Mouse (Mus musculus): Measurements from ENCODE around the gene Dab2ip. TPM values are rescaled to one million over a fixed set of nuclear protein-coding genes. Genes with fewer than 3 reads are reported as not detected.

Dab2ip gene
- polyA plus RNA-seq, 1 experiment, result 73.9 TPM

DNA sequence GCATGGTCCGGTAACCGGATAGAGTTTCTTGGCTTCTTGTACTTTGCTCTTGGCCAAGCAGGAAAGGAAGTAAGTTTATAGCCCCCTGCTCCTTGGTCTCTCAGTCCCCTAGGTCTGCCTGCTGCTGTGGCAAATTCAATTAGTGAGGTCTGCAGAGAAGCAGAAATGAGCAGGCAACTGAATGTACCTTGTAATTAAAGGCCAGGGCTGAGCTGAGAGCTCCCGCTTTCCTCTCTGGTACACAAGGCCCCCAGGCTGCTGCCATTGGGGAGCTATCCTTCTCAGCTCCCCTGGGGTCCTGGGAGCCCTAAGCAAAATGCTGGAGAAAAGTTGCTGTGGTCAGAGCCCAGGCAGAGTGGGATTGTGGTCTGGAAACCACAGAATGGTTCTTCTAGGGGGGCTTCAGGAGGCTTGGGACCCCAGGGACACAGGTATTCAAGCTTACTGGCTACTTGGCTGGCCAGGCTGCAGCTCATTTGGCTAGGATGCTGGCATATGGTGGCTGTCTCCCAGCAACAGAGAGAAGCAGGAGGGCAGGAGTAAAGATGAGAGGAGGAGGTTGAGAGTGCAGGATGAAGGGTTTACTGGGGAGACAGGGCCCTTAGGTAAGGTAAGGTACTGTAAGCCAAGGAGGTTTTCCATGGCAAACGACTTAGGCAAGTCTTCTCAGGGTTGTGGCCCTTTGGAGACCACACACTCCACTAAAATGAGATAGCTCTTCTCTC, 922 bp downstream of the Dab2ip start:
- DNase-seq (ENCODE audit: extremely low spot score in 1 of 2, low spot score in 1 of 2), result no peak

DNA sequence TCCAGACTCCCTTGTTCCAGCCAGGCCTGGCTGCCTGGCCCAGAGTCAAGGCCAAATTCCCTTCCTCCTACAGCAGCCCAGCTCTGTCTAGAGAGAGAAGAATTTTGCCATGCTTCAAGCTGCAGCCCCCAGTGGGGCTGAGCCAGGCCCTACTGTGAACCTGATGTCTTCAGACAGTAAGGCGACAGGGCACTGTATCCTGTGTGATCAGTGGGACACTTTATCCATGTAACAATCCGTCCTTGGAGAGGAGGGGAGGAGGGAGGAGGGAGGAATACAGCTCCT, 1.4 kb downstream of the Dab2ip start:
- no peak for DNase-seq (ENCODE audit: extremely low spot score in 1 of 2, low spot score in 1 of 2)

DNA sequence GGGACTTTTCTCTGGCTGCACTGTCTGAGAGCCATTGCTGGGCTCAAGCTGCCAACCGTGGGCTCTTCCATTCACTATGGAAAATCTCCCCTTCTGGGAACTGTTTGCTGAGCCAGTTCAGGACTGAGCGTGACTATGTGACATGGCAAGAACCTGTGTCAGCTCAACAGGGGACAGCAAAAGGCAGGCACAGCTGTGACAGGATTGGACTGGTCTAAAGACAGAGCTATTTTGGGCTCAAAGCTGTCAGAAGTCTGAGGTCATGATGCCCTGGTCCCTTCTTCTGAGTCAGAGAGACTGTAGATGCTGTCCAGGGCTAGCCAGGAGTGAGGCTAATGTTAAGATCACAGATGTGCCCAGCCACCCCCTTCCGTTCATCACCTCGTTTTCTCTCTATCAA, 5.7 kb downstream of the Dab2ip start:
- no peak for DNase-seq (ENCODE audit: extremely low spot score in 1 of 2, low spot score in 1 of 2)

DNA sequence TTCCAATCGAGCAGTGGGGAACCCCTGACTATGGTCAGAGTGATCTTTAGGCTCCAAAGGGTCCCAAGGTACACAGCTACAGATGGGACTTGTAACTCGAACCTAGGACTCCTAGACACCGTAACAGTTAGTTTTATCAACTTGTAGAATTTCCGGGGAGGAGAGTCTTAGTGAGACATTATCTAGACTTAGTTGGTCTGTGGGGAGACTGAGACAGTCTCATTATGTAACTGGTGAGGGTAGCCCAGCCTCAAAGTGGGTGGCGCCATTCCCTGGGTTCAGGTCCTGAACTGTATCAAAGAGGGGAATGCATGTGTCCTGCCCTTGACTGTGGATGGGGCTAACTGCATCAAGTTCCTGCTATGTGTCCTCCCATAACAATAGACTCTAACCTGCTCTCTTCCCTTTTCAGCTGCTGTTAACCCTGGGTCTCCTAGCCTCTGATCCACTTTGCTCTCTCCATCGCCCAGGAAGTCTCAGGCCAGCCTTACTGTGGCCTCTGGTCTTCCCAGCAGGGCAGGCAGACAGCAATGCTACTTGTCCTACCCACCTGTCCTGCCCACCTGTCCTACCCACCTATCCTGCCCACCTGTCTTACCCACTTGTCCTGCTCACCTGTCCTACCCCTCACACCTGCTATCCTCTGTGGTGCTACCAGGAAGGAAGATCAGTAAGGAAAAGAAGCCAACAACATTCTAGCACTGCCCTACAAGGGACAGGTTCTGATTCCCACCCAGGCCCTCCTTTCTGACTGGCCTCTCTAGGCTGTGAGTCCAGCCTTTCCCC, 7.2 kb downstream of the Dab2ip start:
- DNase-seq (ENCODE audit: extremely low spot score in 1 of 2, low spot score in 1 of 2), result no peak

DNA sequence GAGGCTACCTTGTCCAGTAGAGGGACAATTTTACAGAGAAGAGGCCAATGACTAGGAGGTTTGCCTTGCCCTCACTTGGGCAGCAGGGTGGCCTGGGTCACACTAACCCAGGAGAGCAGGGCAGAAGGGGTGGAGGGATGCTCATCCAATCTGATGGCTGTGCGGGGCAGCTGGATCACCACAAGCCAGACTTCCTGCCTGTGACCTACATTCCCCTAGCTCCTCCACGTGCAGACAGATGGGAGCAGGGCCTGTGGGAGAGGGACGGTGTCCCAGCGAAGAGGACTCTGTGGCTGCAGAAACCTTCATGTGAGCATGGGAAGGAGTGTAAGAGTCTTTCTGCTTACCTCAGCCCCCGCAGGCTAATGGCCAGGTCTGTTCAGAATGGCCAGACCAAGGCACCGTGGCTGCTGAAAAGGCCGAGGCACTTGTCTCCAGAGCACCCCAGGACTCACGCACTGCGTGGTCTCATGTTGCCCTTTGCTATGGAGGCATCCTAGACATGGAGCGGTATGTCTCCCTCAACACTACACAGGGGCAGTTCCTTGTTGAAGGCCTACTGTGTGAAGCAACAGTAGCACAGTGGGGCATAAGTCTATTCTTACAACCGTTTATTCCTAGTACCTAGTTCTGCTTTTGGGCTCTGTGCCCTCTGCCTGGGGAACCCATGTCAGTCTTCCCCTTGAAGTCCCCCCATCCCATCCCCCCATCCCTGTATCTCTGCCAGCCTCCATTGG, 9.1 kb downstream of the Dab2ip start:
- no peak for DNase-seq (ENCODE audit: extremely low spot score in 1 of 2, low spot score in 1 of 2)

DNA sequence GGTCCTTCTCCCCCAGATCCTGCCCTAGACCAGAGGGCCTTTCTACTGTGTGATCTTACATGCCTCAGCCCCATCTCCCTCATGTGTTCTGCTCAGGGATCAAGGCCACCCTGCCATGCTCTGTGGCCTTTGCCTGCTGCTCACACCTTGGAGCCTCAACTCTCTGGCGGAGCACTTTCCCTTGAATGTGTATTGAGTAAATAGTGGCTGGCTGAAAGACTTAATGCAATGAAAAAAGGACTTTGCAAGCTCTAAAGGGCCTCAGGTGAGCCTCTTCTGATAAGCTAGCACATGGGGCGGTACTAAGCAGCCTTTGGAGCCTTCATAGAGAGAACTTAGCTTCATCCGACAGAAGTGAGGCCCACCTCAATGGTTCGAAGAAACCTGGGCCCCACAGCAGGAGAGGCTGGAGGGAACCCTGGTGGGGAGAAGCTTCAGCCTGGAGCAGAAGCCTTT, 9.7 kb downstream of the Dab2ip start:
- no peak for DNase-seq (ENCODE audit: extremely low spot score in 1 of 2, low spot score in 1 of 2)

DNA sequence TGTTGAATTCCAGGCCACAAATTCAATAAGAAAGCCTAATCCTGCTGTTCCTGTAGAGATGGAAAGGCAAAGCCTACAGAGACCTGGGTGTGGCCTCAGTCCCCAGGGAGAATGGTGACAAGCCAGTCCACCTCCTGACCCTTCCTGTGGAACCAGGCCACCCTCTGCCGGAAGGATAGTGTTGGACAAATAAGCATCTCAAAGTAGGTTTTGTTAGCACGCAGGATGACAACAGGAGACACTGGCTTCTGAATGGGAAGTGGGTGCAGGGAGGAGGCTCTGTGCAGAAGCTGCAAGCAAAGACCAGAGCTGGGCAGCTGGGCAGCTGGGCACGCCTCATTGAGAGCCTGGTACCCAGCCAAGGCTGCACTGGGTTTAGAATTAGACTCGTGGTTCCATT, 12.7 kb downstream of the Dab2ip start:
- DNase-seq (ENCODE audit: extremely low spot score in 1 of 2, low spot score in 1 of 2), result no peak

DNA sequence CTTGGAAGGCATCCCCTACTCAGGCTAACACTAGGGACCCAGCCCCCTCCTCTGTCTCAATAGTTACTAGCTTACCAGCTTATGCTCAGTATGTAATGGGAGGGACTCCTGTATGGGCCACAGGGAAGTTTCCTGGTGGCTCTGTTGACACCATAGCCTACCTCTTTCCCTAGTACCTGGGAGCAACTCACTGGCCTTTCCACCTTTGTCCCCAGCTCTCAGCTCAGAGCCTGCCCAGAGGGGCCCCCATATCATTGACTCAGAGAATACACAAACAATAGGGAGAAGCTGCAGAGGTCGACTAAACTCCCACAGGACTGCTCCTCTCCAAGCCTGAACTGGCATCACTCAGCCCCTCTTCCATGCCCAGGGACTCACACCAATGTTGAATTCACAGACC, 16.6 kb downstream of the Dab2ip start:
- DNase-seq (ENCODE audit: extremely low spot score in 1 of 2, low spot score in 1 of 2), result no peak

DNA sequence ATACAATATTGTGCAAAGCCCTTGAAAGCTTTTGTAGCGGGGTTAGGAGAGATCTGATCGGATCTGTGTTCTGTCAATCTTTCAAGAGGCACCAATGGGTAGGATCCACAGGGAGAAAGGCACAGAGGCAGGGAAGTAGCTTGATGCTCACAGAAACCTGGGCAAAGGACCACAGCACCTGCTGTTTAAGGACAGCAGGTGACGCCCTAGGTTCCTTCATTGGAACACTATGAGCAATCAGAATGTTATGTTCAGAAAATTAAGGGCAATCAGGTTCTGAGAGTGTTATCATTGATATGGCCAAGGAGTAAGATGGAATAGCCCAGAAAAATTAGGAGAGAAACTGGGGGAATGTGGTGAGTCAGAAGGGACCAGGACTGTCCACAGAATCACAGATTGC, 18.6 kb downstream of the Dab2ip start:
- DNase-seq (ENCODE audit: extremely low spot score in 1 of 2, low spot score in 1 of 2), result no peak

DNA sequence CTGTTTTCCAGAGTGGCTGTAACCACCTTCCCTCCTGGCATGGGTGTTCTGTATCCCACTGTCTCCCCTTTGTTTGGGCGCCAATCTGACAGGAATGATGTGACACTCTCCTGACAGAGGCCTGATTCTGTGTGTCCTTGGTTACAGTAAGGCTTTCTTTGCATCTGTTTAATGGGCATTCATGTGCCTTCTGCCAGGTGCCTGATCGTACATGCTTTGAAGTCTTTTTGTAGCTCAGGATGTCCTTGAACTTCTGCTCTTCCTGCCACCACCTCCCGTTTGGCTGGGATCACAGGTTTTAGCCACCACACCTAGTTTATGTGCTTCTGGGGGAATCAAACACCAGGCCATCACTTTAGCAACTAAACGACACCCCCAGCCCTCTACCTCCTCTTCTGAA, 22.0 kb downstream of the Dab2ip start:
- DNase-seq (ENCODE audit: extremely low spot score in 1 of 2, low spot score in 1 of 2), result no peak

DNA sequence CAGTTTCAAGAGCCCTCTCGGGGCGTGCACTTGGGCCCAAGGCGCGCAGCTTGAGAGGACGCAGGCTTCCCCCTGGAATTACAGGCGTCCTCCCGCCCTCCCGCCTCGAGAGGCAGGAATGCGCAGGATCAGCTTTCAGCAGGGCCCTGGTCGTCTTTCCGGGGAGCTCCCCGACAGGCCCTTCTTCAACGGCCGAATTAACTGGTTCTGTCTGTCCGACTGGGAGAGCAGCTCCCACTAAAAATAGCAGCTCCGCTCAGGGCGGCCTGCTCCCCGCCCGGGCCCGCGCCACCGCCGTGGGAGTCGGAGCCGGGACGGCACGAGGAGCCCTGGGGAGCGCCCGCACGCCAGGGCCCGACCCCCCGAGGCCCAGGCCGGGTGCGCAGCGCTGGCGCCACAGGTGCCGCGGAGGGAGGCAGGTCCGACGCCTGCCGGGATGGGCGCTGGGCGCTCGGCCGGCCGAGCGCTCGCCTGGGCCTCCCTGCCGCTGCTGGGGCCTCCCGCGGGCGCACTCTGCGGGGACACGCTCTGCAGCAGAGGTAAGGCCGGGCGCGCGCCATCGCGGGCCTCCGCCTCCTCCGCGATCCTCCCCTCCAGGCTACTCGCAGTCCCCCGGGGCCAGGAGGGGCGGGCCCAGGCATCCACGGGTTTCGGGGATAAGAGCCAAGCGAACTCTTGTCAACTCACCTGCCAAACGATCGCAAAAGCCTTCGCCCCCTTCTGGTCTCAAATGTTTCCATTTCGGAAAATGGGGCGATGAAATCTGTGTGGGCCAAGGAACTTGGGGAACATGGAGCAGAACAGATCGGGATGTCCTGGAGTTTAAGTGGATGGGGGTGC, 23.7 kb downstream of the Dab2ip start:
- DNase-seq (ENCODE audit: extremely low spot score in 1 of 2, low spot score in 1 of 2), result no peak

DNA sequence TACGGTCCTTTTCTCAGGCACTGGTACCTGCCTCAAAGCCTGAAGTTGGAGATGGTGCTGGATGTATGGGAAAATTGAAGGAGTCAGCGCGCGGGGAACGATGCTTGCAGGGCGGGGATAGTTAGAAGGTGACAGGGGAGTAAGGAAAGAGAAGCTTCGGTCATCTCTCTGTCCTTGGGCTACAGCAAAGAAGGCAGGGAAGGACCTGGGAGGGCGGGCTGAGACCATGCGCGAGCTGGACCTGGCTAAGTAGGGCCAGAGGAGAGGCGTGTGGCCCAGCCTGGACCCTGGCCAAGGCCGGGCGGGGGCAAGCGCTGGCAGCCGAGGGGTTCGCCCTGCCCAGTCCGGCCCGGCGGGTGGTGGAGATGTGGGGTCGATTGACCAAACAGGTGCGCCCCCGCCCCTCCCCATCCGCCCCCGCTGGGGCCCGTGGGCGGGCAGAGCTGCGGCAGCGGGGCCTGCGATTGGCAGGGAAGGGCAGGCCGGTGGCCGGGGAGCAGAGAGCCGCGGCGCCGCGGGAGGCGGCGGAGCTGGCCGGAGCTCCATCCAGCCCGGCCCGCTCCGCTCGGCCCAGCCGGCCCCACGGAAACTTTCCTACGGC, 24.4 kb downstream of the Dab2ip start:
- DNase-seq (ENCODE audit: extremely low spot score in 1 of 2, low spot score in 1 of 2), result peak in 1 of 2 experiments; percentile 39

DNA sequence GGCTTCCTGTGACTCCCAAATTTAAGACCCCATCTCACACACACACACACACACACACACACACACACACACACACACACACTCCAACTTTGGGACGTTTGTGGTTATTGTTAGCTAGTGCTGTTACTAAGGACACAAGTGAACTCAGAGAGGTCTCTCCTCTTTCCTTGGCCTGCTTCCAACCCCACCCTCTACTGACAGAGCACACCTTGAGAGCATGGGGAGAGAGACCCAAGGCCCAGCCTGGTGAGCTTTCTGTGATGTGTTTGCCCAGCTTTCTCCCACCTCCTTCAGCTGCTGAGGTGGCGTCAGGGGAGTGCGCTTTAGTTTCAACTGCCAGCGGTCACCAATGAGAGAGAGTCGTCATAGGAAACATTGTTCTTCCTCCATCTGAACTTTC, 25.3 kb downstream of the Dab2ip start:
- DNase-seq (ENCODE audit: extremely low spot score in 1 of 2, low spot score in 1 of 2), result no peak

DNA sequence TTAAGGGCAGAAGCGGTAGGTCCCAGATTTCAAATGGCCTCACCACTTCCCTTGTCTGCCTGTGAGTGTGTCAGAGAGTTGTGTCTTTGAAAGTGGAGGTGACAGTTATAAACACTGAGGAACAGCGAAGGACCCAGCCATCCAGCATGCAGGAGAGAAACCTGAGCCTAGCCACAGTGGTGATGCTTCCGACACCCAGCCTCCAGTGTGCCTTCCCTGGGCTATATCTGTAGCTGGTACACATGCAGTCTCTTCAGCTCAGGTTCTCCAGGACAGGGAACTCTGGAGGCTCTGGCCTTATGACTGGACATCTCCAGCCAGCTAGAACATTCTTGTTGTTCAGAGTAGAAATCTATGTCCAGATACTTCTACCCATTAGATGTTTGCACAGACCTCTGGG, 25.9 kb downstream of the Dab2ip start:
- DNase-seq (ENCODE audit: extremely low spot score in 1 of 2, low spot score in 1 of 2), result no peak

DNA sequence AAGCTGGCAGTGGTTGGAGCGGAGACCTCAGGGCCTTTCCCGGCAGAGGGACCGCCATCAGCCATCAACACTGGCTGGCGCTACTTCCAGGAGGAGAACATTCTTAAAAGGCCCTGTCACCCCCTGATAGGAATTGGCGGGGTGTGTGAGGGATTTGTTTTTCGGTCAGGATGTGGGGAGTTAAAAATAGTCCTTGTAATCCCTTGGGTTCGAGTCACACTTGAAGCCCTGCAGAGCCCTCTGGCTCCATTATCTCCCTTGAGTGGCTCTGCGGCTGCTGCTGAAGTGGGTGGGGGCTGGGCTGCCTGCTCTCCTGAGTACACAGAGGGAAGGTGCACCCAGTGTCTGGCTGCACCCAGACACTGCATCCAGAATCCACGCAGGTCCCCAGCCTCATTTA, 30.3 kb downstream of the Dab2ip start:
- DNase-seq (ENCODE audit: extremely low spot score in 1 of 2, low spot score in 1 of 2), result no peak

DNA sequence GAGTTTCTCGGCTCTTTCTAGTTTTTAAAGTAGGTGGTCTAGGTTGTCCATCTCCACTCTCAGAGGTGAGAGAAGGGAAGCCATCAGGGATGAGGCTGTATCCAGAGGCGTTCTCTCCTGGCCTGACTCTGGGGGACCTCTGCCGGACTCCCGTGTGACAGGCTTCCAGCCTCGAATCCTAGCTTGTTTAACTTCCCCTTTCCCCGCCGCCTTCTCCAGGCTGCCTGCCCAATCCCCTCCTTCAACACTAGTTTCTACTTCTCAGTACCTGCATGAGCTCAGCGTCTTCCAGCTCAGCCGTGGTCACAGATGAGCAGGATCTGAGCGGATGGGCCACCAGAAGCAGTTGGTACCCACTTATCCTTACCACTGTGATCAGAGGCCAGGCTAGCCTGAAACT, 31.3 kb downstream of the Dab2ip start:
- no peak for DNase-seq (ENCODE audit: extremely low spot score in 1 of 2, low spot score in 1 of 2)

DNA sequence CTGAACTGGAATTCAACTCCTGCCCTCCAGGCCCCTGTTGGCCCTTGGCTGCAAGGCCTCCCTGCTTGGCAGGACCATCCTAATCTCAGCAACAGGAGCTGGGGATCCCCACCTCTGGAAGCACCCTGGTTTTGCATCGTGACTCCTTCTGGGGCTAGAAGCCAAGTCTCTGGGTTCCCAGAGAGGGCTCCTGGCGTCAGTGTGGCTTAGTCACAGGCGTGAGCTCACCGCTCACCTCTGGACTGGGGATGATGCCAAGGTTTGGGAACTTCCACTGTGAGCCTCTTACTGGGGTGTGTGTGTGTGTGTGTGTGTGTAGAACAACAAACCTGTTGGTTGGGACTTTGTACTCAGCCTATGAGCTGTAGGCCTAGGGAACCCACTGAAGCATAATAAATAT, 31.7 kb downstream of the Dab2ip start:
- peak in 1 of 2 experiments; percentile 26 for DNase-seq (ENCODE audit: extremely low spot score in 1 of 2, low spot score in 1 of 2)

DNA sequence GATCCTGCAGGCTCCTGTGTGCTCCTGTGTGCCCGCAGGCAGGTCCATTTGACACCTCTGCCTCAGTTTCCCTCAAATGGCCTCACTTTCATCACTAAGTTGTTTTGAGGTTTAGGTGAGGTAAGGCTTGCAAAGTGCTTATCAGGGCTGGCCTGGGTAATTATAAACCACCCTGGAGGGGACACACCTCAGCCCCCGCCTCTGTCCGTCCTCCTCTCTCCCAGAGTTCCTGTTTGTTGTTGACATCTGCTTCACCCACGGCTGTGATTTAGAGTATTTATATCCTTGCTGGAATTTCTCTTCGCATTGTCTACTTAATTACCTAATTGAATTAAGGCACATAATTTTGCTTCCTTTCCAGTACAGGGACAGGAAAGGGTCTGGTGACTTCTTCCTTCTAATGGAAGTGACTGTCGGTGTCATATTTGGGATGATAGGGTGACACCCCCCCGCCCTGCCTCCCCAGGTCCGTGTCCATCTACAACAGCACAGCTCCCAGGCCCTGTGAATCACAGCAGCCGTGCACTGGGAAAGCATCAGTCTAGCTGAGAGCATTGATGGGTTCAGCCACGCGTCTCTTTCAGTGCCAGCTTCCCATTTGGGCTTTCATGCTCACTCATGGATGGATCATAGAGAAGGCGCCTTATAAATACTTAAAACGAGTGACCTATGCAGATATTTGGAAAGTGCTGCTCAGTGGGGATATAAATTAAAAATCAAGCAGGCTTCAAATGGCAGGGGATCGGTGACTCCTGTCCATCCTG, 34.1 kb downstream of the Dab2ip start:
- DNase-seq (ENCODE audit: extremely low spot score in 1 of 2, low spot score in 1 of 2), result no peak

DNA sequence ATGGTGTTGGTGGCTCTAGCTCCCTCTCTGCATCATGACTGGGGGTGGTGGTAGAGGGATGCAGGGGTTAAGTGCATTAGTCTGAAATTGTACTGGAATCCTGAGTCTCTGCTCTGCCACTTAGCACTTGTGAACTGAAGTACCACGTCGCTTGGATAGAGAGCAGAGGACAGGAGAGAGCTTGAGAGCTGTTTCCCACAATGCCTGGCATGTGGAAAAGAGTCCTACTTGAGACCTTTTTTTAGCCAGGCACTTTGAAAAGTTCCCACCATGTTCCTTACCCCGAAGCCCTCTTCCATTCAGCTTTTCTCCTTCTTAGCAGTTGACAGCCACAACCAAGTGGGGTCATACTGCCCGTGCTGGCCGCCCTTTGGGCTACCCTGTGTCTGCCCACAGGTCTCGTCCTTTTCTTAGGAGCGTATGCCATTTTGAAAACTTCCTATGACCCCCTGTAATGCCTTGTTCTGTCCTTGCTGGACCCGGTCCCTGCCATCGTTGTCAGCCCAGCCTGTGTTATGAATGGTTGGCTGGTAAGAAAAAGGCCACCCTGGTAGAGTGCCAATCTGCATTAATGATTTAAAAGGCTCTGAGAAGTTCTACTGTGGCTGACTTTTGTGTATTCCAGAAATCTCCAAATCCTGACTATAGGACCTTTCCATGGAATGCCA, 34.8 kb downstream of the Dab2ip start:
- DNase-seq (ENCODE audit: extremely low spot score in 1 of 2, low spot score in 1 of 2), result peak in 1 of 2 experiments; percentile 34

All from frontal cortex, adult 2 months (tissue).